In the genomic region with DNA sequence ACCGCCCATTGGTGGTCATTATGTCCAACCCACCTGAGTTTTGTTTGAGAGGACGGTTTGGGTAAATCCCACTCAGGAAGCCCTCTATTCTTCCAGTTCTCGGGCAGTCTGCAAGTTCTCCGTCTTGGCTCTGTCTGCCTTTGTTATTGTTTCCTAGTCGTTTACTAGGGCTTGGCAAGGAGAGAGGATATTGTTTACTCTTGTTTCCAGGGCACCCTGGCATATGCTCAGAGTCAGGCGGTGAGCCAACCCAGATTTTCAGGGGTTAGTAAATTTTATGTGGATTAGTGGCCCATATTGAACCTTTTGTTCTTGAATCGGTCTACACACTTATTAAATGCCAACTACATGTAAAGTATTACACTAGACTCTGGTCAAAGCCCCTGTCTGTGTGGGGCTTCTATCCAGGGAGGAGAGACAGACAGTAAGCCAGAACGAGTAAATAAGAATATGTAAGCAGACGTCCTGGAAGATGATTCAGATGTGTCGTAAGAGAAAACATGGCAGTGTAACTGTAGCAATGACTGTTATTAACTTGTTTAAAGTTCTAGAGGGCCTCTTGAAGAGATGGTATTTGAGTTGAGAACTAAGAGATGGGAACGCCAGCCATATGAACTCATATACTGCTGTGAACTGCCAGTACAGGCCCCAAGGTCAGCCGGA, we compare ENCODE assay signal across 9 mouse cellular contexts. TPM values are rescaled to one million over a fixed set of nuclear protein-coding genes. Genes with fewer than 3 reads are reported as not detected.
A peak's percentile ranks its signal among the peaks of the same experiment; 100 is the strongest.
DNase-seq lines count a peak whose midpoint lies in the region; ATAC-seq lines count a peak whose summit lies in the region.
"Had no signal": no experiment of that assay in that cellular context is flagged by ENCODE, and none has a peak within 500 bp of the region (broad histone marks: within the 10 kb centered on the region; RNA-seq: fewer than 3 reads in every experiment).

No protein-coding gene starts in this region.

- no peak for DNase-seq in heart, postnatal 25 days (ENCODE audit: low spot score)
- peak; percentile 91 for DNase-seq in adipocyte (ENCODE audit: low spot score)
- DNase-seq in gastrocnemius, postnatal 14 days = peak; percentile 19
- no peak for DNase-seq in adrenal gland, adult 18-20 months (ENCODE audit: low spot score in 2 of 2)
- no peak for DNase-seq in kidney, adult 11 months

- 71% methylated on average over 12 of the region's 12 CpGs for WGBS in heart, embryonic 16.5 days
- WGBS in midbrain, embryonic 12.5 days = 84% methylated on average over 12 of the region's 12 CpGs

- H3K4me3 ChIP-seq in heart, embryonic 16.5 days (ENCODE audit: low read length) = no peak overlapping the region
- no peak overlapping the region for H3K4me3 ChIP-seq in midbrain, embryonic 12.5 days

- H3K36me3 ChIP-seq in heart, embryonic 16.5 days (ENCODE audit: control insufficient read depth, insufficient read depth) = no peaks in the 10 kb centered on the region
- H3K36me3 ChIP-seq in midbrain, embryonic 12.5 days = no peaks in the 10 kb centered on the region

- intact Hi-C loops in heart, postnatal 25 days (cut with DNase I) = loop anchor here (5.0 kb wide), 1 partner anchor 126 kb away; no protein-coding TSS in a partner anchor
- intact Hi-C loops in gastrocnemius, postnatal 14 days (cut with DNase I; ENCODE audit: low total_unique reads) = no loop called here

- no peaks in the 10 kb centered on the region; the same call in 1 of the 2 replicates for H3K9me3 ChIP-seq in heart, embryonic 16.5 days (replicated peaks; ENCODE audit: control insufficient read depth, low read length)
- no peaks in the 10 kb centered on the region for H3K9me3 ChIP-seq in midbrain, embryonic 12.5 days
- H3K9me3 ChIP-seq: G1E had no signal

- H3K4me1 ChIP-seq in heart, embryonic 16.5 days (ENCODE audit: control insufficient read depth, insufficient read depth, low read length) = peaks cover 23% of the 10 kb centered on the region
- peaks cover 46% of the 10 kb centered on the region for H3K4me1 ChIP-seq in midbrain, embryonic 12.5 days

- H3K27me3 ChIP-seq in heart, embryonic 16.5 days (ENCODE audit: control insufficient read depth, insufficient read depth, low read length) = no peaks in the 10 kb centered on the region
- no peaks in the 10 kb centered on the region for H3K27me3 ChIP-seq in midbrain, embryonic 12.5 days

- peak overlapping the region; percentile 41 for H3K27ac ChIP-seq in heart, embryonic 16.5 days (ENCODE audit: low read length)
- H3K27ac ChIP-seq in midbrain, embryonic 12.5 days (replicated peaks) = peak overlapping the region; percentile 90

- no peak overlapping the region for H3K9ac ChIP-seq in heart, embryonic 16.5 days (ENCODE audit: low read length)
- peak overlapping the region; percentile 24; the same call in 1 of the 2 replicates for H3K9ac ChIP-seq in midbrain, embryonic 12.5 days (replicated peaks)

- H3K4me2 ChIP-seq in heart, embryonic 16.5 days (ENCODE audit: low read depth, low read length) = peak overlapping the region; percentile 24; the same call in 1 of the 2 replicates
- 0 out of 2 replicates have a peak overlapping the region, but pooled peaks have one; percentile 23 for H3K4me2 ChIP-seq in midbrain, embryonic 12.5 days (replicated peaks)

- ATAC-seq in heart, embryonic 16.5 days (replicated peaks; ENCODE audit: extremely low read depth, insufficient read depth, low FRiP score) = no peak
- no peak for ATAC-seq in midbrain, embryonic 12.5 days (ENCODE audit: low FRiP score, low read depth)
- no peak for ATAC-seq in erythroblast, adult 5-6 weeks (replicated peaks; ENCODE audit: low FRiP score, poor library complexity, severe bottlenecking)

RNA-seq across cellular contexts. Expression of a gene that starts 13.9 kb away (rescaled TPM):
- 31.5 and 33.3 TPM in 2 replicates for polyA plus RNA-seq in heart, embryonic 16.5 days (2015; fragmentation: Nextera tagmentation; extraction: Ambion mirVana)
- 1 to 10 TPM; 9.1 to 9.4 TPM for total RNA-seq in heart, postnatal 25 days (2021)
- 1 to 10 TPM; 6.8 to 7.2 TPM for total RNA-seq in gastrocnemius, postnatal 14 days (2021)
- 89.1 and 94.2 TPM in 2 replicates for polyA plus RNA-seq in midbrain, embryonic 12.5 days (2016; fragmentation: Nextera tagmentation; extraction: Ambion mirVana)
- 5.6 and 8.1 TPM in 2 replicates for total RNA-seq in erythroblast, adult 5-6 weeks (2015; ENCODE audit: low replicate concordance)
- total RNA-seq in erythroblast, adult 5-6 weeks (2017; ENCODE audit: low replicate concordance) = 10.0 and 13.6 TPM in 2 replicates
- 10 to 100 TPM; 17.7 to 18.1 TPM for total RNA-seq in adrenal gland, adult 18-20 months (2021)

Comparison
In these comparisons a context has a peak if more than half of its experiments do, and no peak if none do; other contexts are left out.
1. DNase-seq: peak in adipocyte (single experiment) and gastrocnemius, postnatal 14 days (single experiment); none in heart, postnatal 25 days (single experiment), adrenal gland, adult 18-20 months (0 of 2) and kidney, adult 11 months (single experiment).